Mouse (Mus musculus) ovary, postnatal 36 days (tissue): ENCODE measurements around the gene Crabp2.

ENCODE experiments used
- DNase-seq: peaks from one replicate; pipeline ENCODE4 v3.0.0; 2022; ENCODE audit warnings: low spot score, mixed read lengths

Gene Crabp2

DNA sequence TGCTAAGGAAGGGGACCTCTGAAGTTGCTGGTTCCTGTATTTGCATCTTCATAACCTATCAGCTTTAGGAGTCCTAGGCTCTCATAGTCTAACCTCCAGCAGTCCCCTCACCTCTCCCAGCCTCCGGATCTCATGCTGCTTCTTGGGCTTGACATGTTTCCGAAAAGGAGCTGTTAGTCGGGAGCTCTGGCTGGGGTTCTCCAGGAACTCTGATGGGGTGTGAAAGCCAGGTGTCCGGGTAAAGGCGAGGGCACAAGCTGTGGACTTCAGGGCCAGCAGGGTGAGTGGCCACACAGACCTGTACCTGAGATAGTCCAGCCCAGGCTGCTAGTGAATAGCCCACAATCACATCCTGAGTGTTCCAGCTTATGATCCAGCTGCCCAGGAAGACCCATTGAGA is 21.0 kb upstream of the Crabp2 start:
- no peak for DNase-seq

DNA sequence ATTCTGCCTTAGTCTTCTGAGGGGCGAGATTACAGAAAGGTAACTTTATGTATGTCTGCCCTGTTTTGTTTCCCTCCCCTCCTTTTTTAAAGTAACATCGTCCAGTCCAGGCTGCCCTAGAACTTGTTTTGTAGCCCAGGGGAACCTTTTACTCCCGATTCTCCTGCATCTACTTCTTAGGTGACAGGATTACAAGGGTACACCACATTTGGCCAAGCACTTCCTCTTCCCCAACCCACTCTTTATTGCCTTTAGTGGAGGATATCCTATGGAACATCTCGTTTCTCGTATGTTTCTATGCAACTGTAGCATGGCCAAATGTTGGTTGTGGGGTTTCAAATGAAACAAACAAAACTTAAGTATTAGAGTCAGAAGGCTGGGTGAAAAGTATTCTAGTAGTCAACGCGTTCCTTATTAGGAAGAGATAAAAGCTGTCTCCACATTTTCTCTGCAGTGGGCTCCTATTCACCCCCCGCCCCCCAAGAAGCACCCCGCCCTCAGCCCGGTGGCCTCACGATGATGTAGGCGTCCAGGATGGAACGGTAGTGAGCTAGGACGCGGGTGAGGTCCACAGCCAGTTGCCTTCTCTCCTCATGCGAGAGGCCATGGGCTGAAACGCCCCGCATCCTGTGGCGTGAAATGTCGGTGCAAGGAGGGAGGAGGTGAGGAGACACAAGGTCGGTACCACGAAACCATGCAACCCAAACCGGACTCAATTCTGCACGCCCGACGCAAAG is 19.0 kb upstream of the Crabp2 start:
- no peak for DNase-seq

GRCm38 (mm10) chr3:87930078-87930795 is 18.2 kb upstream of the Crabp2 start, which contains the start of the genes Isg20l2 and Rrnad1:
TSS of gene Isg20l2 (plus strand) at chr3:87930314.
TSS of gene Rrnad1 (minus strand) at chr3:87930717.
- peak; percentile 95 for DNase-seq

DNA sequence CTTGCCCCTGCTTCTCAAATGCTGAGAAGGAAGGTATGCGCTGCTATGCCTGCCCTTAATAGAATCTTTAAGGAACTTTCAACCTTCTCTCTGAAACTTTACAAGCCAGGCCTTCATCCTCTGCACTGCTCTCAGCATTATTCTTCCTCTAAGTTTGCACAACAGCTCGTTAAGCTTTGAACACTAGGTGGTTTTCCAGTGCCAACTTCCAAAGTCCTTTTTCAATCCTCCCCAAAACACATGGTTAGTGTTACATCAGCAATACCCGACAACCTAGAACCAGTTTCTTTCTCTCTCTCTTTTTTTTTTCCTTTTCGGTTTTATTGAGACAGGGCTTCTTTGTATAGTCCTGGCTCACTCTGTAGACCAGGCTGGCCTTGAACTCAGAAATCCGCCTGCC is 14.4 kb upstream of the Crabp2 start:
- DNase-seq: no peak

- no peak for DNase-seq
Observed at GRCm38 (mm10) chr3:87934501-87934900, 14.0 kb upstream of the Crabp2 start.

- DNase-seq: no peak
Observed at GRCm38 (mm10) chr3:87935201-87935600, 13.3 kb upstream of the Crabp2 start.

- peak; percentile 80 for DNase-seq
Observed at GRCm38 (mm10) chr3:87935776-87936175, 12.7 kb upstream of the Crabp2 start.

DNA sequence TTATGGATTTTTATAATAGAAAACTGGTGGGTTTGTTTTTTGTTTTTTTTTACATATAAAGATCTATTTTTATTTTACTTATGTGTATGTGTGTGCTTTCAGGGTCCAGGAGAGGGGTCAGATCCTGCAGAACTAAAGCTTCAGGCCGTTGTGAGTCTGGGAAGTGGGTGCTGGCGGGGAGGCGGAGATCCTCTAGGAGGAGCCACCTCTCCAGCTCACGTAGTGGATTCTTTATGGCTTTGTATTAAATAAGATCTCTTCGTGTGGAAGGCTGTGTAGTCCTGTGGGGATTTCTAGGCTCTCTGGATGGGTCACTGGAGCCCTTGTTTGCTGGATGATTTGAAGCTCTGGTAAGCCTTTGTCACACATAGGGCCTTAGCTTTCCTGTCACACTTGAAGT is 7.9 kb upstream of the Crabp2 start:
- no peak for DNase-seq

DNA sequence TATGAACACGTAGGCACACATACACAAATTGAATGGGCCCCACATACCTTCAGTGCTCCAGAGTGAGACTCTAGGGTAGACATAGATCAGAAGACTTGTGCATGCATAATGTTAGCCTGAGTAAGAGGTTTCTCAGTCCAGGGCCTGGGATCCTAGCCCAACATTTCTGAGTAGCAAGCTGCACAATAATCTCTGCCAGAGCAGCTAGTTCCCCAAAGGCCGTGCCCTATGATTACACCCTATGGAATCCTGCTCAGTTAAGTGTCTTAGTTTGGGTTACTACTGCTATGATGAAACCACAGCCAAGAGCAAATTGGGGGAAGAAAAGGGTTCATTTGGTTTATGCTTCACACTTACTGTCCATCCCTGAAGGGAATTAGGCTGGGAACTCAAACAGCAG is 6.0 kb upstream of the Crabp2 start:
- DNase-seq: no peak

GRCm38 (mm10) chr3:87943586-87943985 is 4.9 kb upstream of the Crabp2 start:
- no peak for DNase-seq

DNA sequence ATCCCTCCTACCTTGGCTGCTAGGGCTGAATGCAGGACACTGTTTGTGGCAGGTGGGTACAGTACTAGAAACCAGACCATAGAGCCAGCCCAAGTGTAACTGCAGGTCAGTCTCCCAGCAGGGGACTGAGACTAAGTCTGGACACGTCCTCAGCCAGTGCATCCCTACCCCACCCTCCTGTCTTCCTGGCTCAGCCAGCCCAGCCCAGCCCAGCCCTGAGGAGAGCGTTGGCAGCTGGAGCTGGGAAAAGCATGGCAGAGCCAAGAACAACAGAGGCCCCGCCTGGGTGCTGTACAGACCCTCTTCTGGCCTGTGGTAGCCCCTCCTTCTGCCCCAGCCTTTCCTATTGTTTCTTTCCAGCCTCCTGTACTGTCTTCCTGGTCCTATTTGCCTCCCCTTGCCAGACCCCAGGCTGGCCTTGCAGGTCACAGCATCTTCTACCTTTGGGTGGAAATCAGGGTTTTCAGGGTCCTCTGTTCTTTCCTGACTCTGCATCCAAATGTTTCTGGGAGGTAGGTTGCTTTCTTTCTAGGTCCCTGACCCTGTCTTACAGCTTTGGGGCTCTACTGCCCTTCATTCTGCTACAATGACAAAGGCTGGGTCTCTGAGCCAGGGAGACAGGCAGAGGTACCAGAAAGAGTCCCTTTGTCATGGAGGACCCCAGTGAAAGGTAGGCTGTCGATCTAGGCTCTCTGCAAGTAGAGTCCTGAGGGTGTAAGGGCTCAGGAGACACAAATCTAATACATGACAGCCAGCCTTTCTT is 3.4 kb upstream of the Crabp2 start:
- no peak for DNase-seq

- no peak for DNase-seq
Observed at GRCm38 (mm10) chr3:87945781-87946540, 2.5 kb upstream of the Crabp2 start.

GRCm38 (mm10) chr3:87946541-87946860 is 2.0 kb upstream of the Crabp2 start:
- no peak for DNase-seq

DNA sequence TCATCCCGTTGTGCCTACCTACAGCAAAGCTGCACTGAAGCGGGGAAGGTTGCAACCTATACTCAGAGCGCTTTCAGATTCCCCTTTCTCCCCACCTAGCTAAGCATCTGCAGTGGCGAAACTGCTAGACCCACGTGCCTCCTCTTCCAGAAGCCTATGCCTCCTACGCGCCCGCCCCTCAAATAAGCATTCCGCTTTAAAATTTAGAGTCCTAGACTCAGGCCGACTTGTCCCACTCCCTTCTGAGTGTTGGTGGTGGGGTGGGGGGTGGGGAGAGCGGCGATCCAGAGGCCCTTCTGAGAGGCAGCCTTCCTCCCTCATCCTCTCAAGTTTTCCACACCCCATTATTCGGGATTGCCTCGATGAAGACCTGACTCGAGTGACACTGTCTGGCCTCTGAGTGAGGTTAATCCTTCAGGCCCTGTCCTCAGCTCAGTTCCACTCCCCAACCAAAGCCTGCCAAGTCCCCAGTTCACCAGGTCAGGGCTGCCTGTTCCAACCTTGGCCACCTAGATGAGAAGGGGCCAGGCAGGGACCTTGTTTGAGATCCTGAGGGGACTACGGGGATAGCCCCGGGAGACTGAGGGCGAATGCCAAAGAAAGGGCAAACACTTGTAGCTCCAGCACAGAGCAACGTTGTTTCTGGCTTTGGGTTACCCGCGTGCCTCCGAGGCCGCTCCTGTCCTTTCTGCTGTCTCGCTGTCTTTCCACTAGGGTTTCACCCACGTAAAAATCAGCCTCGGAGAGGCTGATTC is 1.2 kb upstream of the Crabp2 start:
- DNase-seq: no peak

- DNase-seq: no peak
Observed at GRCm38 (mm10) chr3:87947811-87948199, 661 bp upstream of the Crabp2 start.

GRCm38 (mm10) chr3:87949266-87949954 is 944 bp downstream of the Crabp2 start:
- no peak for DNase-seq

GRCm38 (mm10) chr3:87949955-87950515 is 1.6 kb downstream of the Crabp2 start:
- DNase-seq: no peak

DNA sequence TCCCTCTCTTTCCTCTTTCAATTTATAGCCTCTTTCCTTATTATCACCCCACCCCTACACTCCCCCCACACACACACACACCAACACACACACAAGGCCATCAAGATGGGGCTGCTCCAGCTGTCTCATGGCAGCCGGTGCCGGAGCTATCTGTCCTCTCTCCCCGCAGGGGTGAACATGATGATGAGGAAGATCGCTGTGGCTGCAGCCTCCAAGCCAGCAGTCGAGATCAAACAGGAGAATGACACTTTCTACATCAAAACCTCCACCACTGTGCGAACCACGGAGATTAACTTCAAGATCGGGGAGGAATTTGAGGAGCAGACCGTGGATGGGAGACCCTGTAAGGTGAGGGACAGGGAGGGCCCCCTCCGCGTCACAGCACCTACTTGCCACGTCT is 3.5 kb downstream of the Crabp2 start:
- no peak for DNase-seq

- DNase-seq: peak; percentile 43
Observed at GRCm38 (mm10) chr3:87952440-87952839, 4.0 kb downstream of the Crabp2 start.

DNA sequence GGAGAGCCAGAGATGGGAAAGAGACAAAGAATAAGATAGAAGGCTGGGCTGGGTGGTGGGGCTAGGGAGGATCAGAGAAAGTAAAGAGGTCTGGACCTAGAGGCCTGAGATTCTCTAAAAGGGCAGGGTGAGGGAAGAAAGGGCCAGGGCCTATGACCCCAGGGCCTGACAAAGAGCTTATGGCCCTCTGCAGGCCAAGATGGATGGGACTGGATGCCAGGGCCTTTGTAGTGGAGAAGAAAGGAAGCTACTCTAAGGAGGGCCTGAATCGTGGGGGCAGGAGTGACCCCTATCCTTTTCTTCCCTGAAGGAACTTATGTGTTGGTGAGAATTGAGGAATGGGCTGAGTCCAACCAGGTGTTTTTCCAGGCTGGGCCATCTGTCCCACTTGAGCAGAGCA is 9.6 kb downstream of the Crabp2 start:
- DNase-seq: no peak

- no peak for DNase-seq
Observed at GRCm38 (mm10) chr3:87958476-87958875, 10.0 kb downstream of the Crabp2 start.
